Mouse (Mus musculus): ENCODE measurements around the gene Cradd.

DNA sequence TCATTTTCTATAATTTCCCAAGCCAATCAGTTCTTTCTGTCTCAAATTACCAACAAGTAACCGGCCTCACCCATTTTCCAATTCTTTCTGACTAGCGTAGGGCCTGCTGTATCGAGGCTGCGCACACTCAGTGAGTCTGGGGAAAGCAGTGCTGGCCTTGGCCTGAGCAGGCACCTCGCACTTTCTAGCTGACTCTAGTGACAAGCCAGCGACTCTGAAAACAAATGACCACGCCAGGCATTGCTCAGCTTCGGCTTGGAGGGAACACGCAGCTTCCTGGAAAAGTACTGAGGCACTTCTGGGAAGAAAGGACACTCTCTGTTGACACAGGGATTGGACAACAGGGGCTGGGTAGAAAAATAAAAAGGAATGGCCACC is 105.3 kb downstream of the Cradd start:
- TF ChIP-seq CTCF (IDR thresholded peaks at IDR 0.05; ENCODE audit: low read depth, low read length) (no peak), POLR2A (IDR thresholded peaks at IDR 0.05; ENCODE audit: extremely low read depth, insufficient read depth, low read length) (no peak)

Measured in liver, adult 2 months (tissue).